Mouse (Mus musculus): ENCODE measurements at regions not wholly inside any gene's neighbourhood (a gene's known extent, or its start where the extent isn't known, plus 50 kb on each side); places are given as distances from the start of the nearest gene placed in this dataset.
"Not testable (repeated sequence)": the region's sequence is repeated elsewhere in the genome, so short reads cannot be mapped to it uniquely, and the experiment has no call there.

- Histone ChIP-seq H3K79me2 (ENCODE audit: inconsistent target) (no peaks in the 10 kb centered on the region), H3K4me3 (ENCODE audit: inconsistent target) (no peak overlapping the region), H3K36me3 (ENCODE audit: inconsistent target) (no peaks in the 10 kb centered on the region), H3K27ac (peak overlapping the region; percentile 17; the same call in 1 of the 2 replicates)
- 91% methylated on average over 30 of the region's 30 CpGs for WGBS (ENCODE audit: missing documents)
Measured at GRCm38 (mm10) chr2:166305044-166306002, 149.9 kb upstream of the Sulf2 start.

- Histone ChIP-seq H3K79me2 (ENCODE audit: inconsistent target) (no peaks in the 10 kb centered on the region), H3K4me3 (ENCODE audit: inconsistent target) (no peak overlapping the region), H3K36me3 (ENCODE audit: inconsistent target) (no peaks in the 10 kb centered on the region), H3K27ac (no peak overlapping the region)
- WGBS (ENCODE audit: missing documents), result 96% methylated on average over 2 of the region's 2 CpGs
Measured at GRCm38 (mm10) chr2:166303854-166304253, 148.4 kb upstream of the Sulf2 start.

- no peak overlapping the region for H3K4me3 ChIP-seq (ENCODE audit: inconsistent target)
- peak overlapping the region; percentile 45 for H3K27ac ChIP-seq
- 66% methylated on average over 9 of the region's 9 CpGs for WGBS (ENCODE audit: missing documents)
- no peaks in the 10 kb centered on the region for H3K79me2 ChIP-seq (ENCODE audit: inconsistent target)
- no peaks in the 10 kb centered on the region for H3K36me3 ChIP-seq (ENCODE audit: inconsistent target)
Measured at GRCm38 (mm10) chr2:166301161-166301560, 145.7 kb upstream of the Sulf2 start.

- WGBS (ENCODE audit: missing documents), result 89% methylated on average over 10 of the region's 10 CpGs
- no peak overlapping the region for H3K27ac ChIP-seq
- no peaks in the 10 kb centered on the region for H3K36me3 ChIP-seq (ENCODE audit: inconsistent target)
- H3K4me3 ChIP-seq (ENCODE audit: inconsistent target), result no peak overlapping the region
- no peaks in the 10 kb centered on the region for H3K79me2 ChIP-seq (ENCODE audit: inconsistent target)
Measured at GRCm38 (mm10) chr2:166294672-166295071, 139.2 kb upstream of the Sulf2 start.

GRCm38 (mm10) chr2:166292987-166293386, 137.5 kb upstream of the Sulf2 start:
- Histone ChIP-seq H3K79me2 (ENCODE audit: inconsistent target) (no peaks in the 10 kb centered on the region), H3K36me3 (ENCODE audit: inconsistent target) (no peaks in the 10 kb centered on the region), H3K4me3 (ENCODE audit: inconsistent target) (no peak overlapping the region), H3K27ac (peak overlapping the region; percentile 38)
- WGBS (ENCODE audit: missing documents), result 35% methylated on average over 6 of the region's 6 CpGs

GRCm38 (mm10) chr2:166291266-166291665, 135.8 kb upstream of the Sulf2 start:
- Histone ChIP-seq H3K79me2 (ENCODE audit: inconsistent target) (no peaks in the 10 kb centered on the region), H3K27ac (no peak overlapping the region), H3K36me3 (ENCODE audit: inconsistent target) (no peaks in the 10 kb centered on the region), H3K4me3 (ENCODE audit: inconsistent target) (no peak overlapping the region)
- 66% methylated on average over 6 of the region's 6 CpGs for WGBS (ENCODE audit: missing documents)

DNA sequence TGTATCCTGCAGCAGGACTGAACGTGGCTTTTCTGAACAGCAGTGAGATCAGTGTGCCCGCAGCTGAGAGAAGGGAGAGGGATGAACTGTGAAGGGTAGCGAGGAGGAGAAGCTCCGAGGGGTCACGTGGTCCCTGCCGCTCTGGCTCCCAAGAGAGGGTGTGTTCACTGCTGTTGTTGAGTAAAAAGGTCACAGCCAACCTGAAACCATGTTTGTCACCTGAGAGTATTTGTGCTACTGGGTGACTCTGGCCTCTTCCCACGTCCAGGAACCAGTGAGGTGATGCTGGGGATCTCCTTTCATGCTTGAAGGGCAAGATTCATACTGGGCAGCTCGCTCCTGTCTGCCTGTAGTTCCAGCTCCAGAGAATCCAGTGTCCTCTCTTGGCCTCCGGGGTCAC, 135.4 kb upstream of the Sulf2 start:
- 86% methylated on average over 9 of the region's 9 CpGs for WGBS (ENCODE audit: missing documents)
- no peaks in the 10 kb centered on the region for H3K36me3 ChIP-seq (ENCODE audit: inconsistent target)
- no peak overlapping the region for H3K4me3 ChIP-seq (ENCODE audit: inconsistent target)
- no peaks in the 10 kb centered on the region for H3K79me2 ChIP-seq (ENCODE audit: inconsistent target)
- no peak overlapping the region for H3K27ac ChIP-seq

DNA sequence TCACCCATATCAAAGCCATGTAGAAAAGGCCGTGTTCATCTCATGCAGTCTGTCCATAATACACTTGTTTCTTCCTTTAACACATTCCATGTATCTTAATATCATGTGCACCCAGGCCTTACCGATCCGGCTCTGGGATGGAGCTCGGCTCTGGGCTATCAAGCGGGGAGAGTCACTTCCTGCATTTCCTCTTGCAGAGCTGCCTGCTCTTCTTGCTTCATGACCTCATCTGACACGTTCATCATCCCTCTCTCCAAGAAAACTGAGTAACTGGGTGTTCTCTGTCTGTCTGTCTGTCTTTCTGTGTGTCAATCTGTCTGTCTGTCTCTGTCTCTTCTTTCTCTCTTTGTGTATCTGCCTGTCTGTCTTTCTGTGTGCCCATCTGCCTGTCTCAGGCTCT, 133.7 kb upstream of the Sulf2 start:
- no peaks in the 10 kb centered on the region for H3K79me2 ChIP-seq (ENCODE audit: inconsistent target)
- no peaks in the 10 kb centered on the region for H3K36me3 ChIP-seq (ENCODE audit: inconsistent target)
- peak overlapping the region; percentile 61 for H3K27ac ChIP-seq
- 13% methylated on average over 6 of the region's 6 CpGs for WGBS (ENCODE audit: missing documents)
- no peak overlapping the region for H3K4me3 ChIP-seq (ENCODE audit: inconsistent target)

GRCm38 (mm10) chr2:166281137-166281536, 125.7 kb upstream of the Sulf2 start:
- H3K4me3 ChIP-seq (ENCODE audit: inconsistent target); H3K79me2 ChIP-seq (ENCODE audit: inconsistent target); H3K36me3 ChIP-seq (ENCODE audit: inconsistent target); H3K27ac ChIP-seq: not testable (repeated sequence)
- WGBS (ENCODE audit: missing documents), result no CpG with 5 or more reads among the region's 5 CpGs

GRCm38 (mm10) chr2:166280651-166281127, 125.2 kb upstream of the Sulf2 start:
- 97% methylated on average over 5 of the region's 5 CpGs for WGBS (ENCODE audit: missing documents)
- no peaks in the 10 kb centered on the region for H3K36me3 ChIP-seq (ENCODE audit: inconsistent target)
- H3K4me3 ChIP-seq (ENCODE audit: inconsistent target), result no peak overlapping the region
- H3K27ac ChIP-seq, result no peak overlapping the region
- H3K79me2 ChIP-seq (ENCODE audit: inconsistent target), result no peaks in the 10 kb centered on the region

DNA sequence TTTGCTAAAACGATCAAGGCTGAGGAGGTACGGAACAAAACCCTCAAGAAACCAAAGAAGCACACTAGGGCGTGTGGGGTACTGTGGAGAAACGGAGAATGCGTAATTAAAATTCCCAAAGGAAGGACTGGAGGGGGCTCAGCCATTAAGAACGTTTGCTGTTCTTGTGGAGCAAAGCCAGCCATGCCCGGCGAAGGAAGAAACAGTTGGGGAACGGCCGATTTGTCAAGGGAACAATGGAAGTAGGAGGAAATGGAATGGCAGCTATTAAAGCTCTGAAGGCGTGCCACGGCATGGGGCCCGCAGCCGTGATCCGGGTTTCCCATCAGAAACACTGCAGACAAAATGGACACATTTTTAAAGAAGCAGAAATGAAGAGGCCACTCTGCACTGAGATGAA, 124.2 kb upstream of the Sulf2 start:
- Histone ChIP-seq H3K27ac (no peak overlapping the region), H3K4me3 (ENCODE audit: inconsistent target) (no peak overlapping the region), H3K36me3 (ENCODE audit: inconsistent target) (no peaks in the 10 kb centered on the region), H3K79me2 (ENCODE audit: inconsistent target) (no peaks in the 10 kb centered on the region)
- 94% methylated on average over 15 of the region's 15 CpGs for WGBS (ENCODE audit: missing documents)

DNA sequence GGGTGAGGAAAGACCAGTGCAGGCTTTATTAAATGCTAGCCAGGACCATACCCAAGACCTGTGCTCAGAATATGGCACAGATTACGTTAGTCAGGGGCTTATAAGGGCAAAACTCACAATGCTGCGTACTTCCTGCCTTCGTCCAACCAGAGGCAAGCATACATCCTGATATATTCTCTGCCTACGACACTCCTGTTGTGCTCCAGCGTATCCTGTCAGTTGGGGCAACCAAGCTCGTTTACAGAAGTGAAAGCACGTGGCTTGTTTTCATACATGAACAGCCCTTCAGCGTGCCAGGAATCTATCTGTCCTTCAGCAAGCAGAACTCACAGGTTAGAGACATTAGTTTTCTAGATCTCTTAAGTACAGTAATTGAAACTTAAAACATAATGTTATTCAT, 119.9 kb upstream of the Sulf2 start:
- H3K36me3 ChIP-seq (ENCODE audit: inconsistent target), result no peaks in the 10 kb centered on the region
- H3K27ac ChIP-seq, result peak overlapping the region; percentile 17; the same call in 1 of the 2 replicates

GRCm38 (mm10) chr2:166274016-166274346, 118.5 kb upstream of the Sulf2 start:
- H3K36me3 ChIP-seq (ENCODE audit: inconsistent target), result no peaks in the 10 kb centered on the region
- no peak overlapping the region for H3K27ac ChIP-seq
- no peaks in the 10 kb centered on the region for H3K79me2 ChIP-seq (ENCODE audit: inconsistent target)
- WGBS (ENCODE audit: missing documents), result 97% methylated on average over 2 of the region's 2 CpGs
- H3K4me3 ChIP-seq (ENCODE audit: inconsistent target), result no peak overlapping the region

More for the DNA sequence above, 119.9 kb upstream of the Sulf2 start:
- H3K4me3 ChIP-seq (ENCODE audit: inconsistent target), result no peak overlapping the region
- H3K79me2 ChIP-seq (ENCODE audit: inconsistent target), result no peaks in the 10 kb centered on the region
- 42% methylated on average over 8 of the region's 8 CpGs for WGBS (ENCODE audit: missing documents)

DNA sequence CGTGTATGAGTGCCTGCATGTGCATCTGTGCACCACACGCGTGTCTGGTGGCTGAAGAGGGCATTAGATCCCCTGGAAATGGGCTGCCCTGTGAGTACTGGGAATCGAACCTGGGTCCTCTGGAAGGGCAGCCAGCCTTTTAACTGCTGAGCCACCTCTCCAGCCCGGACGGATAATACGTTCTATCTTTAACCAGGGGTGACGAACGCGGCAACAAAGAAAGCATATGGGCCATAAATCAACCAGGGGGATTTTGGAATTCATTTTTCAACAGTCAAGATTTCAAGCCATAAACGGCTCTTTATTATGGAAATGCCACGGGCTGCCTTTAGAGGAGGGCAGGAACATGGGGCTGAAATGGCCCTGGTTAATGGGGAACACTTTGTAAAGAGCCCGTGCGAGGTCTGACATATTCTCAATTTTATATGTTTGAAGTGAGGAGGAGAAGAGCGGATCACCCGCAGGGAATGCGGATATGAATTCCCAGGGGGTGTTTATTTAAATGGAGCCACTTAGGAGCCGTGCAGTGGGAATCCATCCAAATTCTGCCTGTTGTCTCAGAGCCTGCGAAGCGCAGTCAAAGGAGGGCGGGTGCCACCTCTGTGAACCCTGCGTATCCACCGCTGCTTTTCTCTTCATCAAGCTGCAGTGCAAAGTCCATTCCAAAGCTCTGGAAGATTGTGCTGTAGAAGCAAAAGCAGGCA, 118.0 kb upstream of the Sulf2 start:
- 94% methylated on average over 23 of the region's 23 CpGs for WGBS (ENCODE audit: missing documents)
- H3K27ac ChIP-seq, result no peak overlapping the region
- no peak overlapping the region for H3K4me3 ChIP-seq (ENCODE audit: inconsistent target)
- H3K36me3 ChIP-seq (ENCODE audit: inconsistent target), result no peaks in the 10 kb centered on the region
- H3K79me2 ChIP-seq (ENCODE audit: inconsistent target), result no peaks in the 10 kb centered on the region

DNA sequence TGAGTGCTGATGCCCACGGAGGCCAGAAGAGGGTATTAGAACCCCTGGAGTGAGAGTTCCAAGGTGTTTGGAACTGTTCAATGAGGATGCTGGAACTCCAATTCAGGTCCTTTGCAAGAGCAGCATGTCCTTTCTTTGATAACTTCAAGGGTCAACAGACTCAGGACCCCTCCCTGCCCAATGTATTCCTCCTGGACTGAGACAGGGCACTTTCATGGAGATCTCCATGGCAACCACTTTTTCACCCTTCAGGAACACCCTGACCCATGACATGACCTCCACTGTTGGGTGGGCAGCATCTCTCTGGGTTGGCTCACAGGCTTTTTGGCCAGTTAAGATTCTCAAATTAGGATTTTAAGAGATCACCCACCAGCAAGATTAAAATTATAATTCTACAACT, 117.4 kb upstream of the Sulf2 start:
- WGBS (ENCODE audit: missing documents), result 92% methylated on average over 1 of the region's 1 CpGs
- Histone ChIP-seq H3K36me3 (ENCODE audit: inconsistent target) (no peaks in the 10 kb centered on the region), H3K4me3 (ENCODE audit: inconsistent target) (no peak overlapping the region), H3K27ac (no peak overlapping the region), H3K79me2 (ENCODE audit: inconsistent target) (no peaks in the 10 kb centered on the region)
